Mouse (Mus musculus) CD4-positive helper T cell, adult 2 months (primary cell): ENCODE data around the gene R3hdm4.
A peak's percentile ranks its signal among the peaks of the same experiment; 100 is the strongest.

Experiments
- DNase-seq: peaks from one replicate; pipeline ENCODE4 v3.0.0-alpha.2; 2012; ENCODE audit warnings: low read depth, missing footprints, low spot score

R3hdm4 gene

DNA sequence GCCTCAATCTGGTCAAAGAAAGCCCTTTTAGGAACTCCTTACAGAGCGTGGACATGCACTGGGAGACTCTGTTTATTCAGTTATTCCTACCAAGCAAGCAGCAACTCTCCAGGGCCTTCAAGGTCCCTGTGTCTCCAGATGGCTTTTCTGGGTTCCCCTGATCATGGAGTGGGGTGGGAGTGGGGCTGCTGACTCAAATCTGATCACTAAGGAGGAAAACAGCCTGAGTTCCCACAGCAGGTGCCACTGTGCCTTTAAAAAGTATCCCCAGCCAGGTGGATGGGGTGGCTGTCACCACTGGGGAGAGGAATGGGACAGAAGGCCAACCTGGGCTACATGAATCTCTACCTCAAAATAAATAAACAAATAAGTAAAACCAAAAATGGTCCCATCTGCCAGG is 22.0 kb upstream of the R3hdm4 start:
- DNase-seq: no peak

DNA sequence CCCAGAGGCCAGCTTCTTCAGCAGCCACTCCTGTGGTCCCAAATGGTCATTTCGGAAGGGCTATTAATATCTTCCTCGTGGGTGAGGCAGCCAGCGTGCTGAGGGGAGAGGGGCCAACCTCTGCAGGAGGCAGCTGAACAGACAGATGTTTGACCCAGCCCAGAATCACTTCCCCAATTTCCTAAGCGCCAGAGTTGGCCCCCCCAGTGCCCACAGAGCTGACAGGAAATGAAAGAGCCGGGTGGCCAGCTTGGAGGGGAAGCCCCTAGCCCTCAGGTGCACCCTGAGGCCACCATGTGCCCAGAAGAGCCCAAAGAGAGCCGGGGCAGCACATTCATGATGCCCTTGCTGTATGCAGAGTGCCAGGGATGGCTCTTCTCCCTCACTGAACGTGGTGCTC is 19.7 kb upstream of the R3hdm4 start:
- DNase-seq: no peak

DNA sequence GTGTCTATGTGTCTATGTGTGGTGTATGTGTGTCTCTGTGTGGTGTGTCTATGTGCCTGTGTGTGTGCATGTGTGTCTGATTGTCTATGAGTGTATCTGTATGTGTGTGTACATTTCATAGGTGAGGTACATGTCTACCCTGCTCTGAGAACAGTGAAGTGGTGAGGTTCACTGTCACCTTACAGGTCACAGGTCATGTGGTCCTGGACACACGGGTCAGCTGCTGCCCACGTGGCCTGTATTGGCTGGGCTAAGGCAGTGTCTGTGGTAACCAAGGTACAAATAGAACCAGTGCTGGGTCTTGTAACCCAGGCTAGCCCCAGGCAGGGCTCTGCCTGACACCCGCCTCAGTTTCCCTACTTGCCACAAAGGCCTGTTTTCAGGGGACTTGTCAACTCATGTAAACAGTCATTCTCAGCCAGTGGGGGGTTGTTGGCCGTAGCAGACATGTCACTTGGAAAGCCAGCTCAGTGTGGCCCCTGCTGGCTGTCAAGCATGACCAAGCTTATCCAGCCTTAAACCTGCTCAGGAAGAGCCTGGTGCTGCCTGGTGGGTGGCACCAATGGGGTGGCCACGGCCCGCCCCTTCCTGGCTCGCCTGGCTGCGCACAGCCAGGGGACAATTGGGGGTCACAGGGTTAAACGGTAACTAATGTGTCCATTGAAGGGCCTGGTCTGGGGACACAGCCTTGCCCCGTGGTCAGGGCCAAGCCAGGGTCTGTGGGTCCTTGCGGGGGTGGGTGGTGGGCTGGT is 16.9 kb upstream of the R3hdm4 start:
- no peak for DNase-seq

DNA sequence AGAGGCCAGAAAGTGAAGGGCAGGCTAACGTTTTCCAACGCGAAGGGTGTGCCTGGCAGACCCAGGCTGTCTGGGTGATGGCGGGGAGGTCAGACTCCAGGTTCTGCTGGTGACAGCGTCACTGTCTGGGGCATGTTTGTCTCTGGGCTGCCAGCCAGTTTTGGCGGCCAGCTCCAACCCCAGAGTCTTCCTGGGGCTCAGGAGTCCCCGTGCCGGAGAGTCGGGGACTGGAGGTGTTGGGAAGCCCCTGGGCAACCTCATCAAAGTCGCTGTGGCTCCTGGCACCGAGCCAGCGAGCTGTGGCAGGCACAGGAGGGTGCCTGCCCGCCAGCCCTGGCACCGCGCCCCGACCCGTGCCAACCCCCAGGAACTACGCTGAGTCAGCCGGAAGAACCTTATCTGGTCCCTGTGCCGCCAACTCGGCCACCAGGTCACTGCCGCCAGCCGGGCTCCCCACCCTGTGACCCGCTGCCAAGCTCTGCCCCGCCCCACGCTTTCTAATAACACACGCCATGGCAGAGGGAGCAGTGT is 16.0 kb upstream of the R3hdm4 start:
- DNase-seq: peak; percentile 93

DNA sequence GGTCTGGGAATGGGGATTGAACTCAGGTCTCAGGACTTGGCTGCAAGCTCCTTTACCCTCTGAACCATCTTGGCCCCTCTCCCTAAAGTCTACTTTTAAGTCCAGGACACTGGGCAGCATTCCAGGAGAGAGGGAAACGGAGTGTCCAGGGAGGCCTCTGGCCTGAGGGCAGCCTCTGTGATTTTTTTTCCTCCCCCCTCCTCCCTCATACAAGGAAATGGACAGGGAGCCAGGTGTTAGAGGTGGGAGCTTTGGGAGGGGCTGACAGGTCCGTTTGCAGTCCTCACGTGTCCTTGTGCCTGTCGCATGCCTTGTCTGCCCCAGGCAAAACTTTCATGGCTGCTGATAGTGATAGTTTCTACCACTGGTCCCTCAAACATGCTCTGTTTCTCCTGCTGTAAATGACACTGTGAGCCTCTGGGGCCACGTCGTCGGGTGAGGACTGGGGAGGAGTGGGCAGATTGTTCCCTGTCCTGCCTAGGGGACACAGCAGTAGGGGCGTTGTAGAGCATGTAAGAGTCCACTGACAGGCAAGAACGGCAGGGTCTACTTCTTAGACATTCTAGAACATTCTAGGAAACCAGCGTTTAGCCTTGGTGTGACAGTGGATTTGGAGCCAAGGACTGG is 15.4 kb upstream of the R3hdm4 start:
- no peak for DNase-seq

DNA sequence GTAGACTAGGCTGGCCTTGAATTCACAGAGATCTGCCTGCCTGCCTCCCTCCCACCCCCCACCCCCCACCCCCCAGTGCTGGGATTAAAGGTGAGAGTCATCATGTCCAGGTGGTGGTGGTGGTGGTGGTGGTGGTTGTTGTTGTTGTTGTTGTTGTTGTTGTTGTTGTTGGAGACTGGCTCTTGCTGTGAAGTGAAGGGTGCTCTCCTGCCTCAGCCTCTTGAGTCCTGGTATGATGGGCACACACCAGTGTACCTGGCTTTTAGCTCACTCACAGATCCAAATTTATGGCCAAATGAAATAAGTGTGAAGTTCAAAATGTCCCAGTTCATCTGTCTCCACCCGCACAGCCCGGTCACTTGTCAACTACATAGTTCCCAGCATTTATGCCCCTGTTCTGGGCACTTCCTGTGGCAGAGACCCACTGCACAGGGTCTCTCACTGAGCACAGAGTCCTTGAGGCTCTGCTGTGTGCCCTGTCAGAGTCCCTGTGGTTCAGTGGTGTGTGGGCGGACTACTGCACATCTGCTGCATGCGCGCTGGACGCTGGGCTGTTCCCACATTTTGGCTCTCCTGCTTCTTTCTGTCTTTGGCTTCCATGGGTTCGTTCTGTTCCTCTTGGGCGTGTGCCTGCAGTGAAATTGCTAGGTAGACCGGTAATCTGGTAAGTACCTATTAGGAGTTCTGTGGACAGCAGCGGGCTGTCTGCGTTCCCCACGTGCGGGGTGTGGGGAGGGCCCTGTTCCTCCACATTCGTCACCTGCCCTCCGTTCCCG is 14.0 kb upstream of the R3hdm4 start:
- no peak for DNase-seq

DNA sequence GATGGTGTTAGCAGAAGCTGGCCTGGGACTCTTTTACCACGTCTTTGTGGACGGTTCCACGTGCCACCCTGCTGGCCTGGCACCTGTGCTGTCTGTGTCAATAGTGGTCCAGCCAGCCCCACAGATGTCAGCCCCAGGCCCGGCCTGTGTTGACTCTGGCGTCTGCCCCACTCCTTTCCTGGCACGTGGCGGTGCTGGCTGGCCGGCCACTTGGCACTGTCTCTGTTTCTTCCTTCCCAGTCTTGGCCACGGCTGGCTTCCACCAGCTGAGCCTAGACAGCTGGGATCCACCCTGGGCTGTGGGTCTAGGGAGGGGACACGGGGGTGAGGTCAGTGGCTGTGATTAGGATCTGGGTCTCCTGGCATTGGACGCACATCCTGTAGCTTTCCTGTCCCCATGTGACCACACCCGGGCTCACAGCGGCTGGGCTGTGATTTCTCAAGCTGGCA is 13.3 kb upstream of the R3hdm4 start:
- DNase-seq: no peak

DNA sequence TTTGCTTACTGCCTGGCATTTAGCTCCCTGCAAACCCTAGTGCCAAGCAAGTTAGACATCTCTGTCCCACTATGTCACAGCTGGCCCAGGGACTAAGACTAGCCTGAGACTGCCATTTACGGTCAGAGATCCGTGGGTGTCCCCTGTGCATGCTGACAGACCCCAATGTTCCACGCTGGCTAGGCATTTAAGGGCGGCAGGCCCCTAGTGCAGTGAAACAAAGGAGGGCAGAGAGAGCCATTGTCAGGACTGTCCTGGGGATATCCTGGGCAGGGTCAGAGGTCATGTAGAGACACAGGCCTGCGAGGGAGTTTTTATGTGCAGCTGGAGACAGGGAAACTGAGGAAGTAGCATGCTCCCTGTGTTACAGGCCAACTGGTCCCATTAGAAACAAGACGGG is 12.9 kb upstream of the R3hdm4 start:
- DNase-seq: no peak

DNA sequence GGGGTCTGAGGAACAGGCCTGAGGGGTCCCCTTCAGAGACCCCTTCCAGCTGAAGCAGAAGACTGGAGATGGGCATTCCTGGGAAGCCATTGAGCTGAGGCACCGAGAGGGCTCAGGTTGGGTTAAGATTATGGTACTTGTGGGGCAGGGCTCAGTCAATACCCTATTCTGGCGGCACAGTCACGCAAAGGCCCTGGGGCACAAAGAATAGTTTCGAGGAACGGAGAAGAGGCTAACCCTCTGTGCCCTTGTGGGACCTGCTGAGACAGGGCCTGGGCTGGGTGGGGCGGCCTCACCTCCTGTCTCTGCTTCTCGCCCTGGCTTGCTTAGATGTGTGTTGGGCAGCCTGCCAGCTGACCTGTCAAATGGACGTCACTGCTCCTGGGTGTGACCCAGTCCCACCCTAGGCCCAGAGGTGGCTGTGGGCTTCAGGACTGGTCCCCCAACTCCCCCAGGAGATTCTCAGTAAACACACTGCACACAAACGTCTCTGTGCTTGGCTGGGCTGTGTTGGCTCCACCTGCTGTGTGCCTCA is 12.2 kb upstream of the R3hdm4 start:
- DNase-seq: no peak

DNA sequence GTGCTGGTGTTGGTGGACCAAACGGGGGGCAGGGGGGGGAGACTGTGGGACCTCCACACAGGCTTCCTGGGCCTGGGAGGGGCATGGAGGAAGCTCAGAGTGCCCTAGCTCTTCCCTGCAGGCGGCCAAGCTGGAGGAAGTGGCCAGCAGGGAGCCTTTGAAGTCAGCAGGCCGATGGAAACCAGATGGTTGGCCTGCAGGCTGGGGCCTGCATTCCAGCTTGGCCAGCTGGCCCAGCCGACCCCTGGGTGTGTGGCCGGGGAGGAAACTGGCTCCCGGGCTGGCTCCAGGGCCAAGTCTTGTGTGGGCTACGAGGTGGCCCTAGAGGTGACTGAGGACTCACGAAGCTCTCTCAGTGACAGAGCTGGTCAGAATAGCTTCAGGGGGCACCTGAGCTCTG is 11.7 kb upstream of the R3hdm4 start:
- no peak for DNase-seq

DNA sequence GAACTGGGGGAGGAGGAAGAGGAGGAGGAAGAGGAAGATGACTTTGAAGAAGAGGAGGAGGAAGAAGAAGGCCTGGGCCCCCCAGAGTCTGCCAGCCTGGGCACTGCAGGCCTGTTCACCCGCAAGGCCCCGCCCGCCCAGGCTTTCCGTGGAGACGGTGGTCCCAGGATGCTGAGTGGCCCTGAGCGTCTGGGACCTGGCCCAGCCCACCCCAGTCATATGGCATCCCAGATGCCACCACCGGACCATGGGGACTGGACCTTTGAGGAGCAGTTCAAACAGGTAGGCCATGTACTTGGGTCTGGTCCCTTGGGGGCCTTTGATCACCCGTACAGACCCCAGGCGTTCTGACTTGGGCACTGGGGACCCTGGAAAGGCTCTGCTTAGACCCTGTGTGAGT is 10.8 kb upstream of the R3hdm4 start:
- DNase-seq: no peak

DNA sequence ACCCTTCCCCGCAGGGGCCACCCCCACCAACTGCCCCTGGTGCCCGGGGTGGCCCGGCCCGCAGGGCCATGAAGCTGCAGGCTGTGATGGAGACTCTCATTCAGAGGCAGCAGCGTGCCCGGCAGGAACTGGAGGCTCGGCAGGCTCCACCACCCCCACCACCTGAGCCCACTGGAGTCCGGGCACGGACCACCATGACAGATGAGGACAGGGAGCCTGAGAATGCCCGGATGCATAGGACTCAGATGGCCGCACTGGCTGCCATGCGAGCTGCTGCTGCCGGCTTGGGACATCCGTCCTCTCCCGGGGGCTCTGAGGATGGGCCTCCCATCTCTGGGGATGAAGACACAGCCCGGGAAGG is 9.8 kb upstream of the R3hdm4 start:
- no peak for DNase-seq

DNA sequence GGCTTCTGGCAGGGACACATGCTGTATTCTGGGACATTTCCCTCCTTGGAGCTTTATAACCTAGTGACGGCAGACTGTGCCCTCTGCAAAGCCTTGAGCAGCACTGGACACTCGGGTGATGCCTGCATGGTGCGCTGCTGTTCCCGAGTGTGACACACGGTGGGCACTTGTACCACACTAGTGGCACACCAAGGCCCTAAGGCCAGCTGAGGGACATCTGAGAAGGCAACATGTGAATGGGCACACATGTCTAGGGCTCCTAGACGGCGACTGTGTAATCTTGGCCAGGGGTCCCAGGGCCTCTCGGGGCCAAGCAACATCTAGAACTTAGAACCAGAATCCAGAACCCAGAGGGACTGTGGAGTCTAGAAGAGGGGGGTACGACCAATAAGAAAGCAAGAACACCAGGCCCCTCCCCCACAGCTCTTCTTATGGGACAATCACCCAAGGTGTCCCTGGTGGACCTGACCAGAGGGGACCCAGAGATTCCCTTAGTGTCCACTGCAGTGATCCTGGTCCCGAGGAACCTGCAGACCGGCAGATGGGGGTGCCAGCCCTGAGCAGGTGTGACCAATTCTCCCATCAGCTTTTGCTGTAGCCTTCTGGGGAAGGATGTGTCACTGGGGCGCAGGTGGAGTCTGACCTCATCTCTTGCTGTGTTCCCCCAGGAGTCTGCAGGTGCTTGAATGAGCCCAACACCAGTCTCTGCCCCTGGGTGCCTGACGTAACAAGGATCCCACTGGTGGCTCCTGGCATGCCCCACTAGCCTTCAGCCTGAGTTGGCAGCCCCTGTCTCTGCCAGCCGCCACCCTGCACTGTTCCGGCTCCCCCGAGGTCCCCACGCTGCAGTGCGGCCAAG is 9.2 kb upstream of the R3hdm4 start:
- no peak for DNase-seq

DNA sequence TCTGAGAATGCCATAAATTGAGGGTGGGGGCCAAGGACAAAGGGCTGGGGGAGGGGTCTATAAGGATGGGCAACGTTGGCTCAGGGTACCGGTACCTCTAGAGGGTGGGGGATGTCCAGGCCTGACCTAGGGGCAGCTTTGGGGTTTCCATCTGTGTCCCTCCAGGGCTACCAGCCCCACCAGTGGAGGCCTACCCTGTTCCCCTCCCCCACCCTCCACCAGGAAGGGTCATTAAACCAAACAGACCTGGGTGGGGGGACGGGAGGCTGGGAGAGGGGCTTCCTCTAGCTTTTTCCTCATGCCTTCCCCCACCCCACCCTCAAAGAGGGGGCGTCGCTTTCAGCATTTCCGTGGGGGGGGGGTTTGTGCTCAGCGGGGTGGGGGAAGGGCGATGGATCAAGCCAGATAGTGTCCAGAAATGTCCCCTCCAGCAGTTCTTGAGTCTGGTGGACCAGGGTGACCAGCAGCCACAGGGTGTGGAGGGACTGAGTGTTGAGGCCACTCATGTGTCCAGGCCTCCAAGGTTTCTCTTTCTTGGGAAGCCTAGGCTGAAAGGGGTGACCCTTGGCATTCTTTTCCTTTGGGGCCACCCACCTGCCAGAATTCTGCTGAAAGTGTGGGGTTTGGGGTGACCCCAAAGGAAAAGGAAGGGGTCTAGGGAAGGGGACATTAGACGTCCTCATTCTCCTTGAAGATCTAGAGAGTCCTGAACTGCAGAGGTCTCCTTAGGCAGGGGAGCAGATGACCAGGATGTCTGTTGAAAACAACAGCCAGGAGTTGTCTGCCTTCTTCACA is 8.1 kb upstream of the R3hdm4 start:
- no peak for DNase-seq

DNA sequence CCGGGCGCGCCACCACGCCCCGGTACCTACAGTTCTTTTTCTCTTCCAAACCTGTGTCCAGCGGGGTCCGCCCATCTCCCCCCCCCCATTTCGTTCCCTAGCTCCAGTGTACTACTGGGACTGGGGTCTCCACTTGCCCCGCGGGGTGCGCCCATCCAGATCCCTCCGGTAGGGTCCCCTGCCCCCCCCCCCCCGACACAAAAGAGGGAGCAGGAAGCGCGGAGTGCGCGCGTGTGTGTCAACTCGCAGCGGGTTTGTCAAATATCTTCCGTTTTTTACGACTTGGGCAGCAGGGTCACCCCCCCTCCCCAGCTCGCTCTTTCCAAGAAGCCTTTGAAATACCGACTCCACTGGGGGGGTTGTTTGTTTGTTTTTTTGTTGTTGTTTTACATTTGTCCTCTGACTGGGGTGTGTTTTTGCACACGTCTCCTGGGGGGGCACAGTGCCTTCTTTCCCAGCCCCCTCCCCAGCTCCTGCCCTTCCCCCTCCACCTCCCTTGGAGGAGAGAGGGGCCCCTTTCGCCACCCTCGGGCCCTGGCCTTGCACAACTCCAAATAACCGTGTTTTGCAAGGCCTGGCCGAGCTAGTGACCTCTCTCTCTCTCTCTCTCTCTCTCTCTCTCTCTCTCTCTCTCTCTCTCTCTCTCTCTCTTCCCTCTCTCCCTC is 7.2 kb upstream of the R3hdm4 start:
- DNase-seq: peak; percentile 58

DNA sequence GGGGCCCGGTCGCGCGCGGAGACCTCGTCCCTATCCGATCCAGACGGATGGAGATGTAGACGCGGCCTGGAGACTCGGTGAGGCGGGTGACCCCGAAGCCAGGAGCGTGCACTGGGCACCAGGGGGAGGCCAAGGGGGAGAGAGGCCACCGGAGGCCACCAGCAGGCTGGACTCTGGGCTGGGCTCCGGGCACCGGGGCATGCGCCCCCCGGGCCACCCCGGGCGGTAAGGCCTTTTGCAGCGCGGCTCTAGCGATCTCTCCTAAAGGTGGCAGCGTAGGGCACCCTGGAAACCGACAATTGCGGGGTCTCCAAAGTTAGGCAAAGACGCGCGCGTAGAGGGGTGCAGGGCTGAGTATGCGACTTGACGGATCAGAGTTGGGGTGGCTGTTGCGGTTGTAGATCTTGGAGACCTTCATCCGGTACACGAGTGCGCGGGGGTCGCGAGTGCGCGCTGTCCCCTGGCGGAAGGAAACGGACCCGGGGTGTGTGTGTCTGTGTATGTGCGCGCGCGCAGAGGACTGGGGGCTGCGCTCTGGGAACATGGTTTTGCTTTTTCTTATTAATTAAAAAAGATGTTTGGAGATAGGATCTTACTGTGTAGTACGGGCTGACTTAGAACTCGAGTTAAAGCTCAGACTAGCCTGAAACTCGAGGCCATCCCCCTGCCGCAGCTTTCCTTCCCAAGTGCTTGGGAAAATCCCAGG is 6.5 kb upstream of the R3hdm4 start:
- peak; percentile 70 for DNase-seq

DNA sequence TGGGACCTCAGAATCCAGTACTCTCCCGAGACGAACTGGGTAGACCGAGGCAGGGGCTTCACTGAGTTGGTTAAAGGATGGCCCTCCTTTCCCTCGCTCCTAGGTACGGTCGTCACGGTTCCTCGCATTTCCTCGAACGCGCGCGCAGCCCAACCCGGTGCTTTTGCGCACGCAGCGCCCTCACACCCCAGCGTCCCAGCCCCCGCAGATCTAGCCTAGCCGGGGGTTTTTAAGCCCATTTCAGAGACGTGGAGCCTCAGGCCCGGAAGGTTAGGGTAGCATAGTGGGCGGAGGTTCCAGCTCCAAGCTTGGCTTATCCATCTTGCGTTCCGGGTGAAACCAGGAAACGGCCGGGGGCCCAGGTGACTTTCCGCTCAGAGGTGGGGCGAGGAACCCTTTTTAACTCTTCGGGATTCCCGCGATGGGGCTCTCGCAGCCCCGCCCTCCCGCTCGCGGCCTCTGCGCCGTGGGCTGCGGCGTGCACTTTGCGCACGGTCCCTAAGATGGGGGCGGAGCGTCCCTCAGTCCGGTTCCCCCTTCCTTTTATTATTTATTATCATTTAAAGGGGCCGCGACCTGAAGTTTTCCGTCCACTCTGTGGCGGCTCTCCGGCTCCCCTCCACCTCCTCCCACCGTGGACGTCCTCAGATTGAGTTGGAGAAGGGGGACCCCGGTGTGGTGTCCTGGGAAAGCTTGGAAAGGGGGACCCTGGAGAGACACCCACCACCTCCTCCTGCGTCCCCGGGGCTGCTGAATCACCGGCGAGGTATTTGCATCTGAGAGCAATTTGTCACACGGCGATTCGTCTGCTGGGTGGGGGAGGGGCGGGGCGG is 5.7 kb upstream of the R3hdm4 start, which contains the start of gene Arid3a:
TSS of gene Arid3a (plus strand) at position 553 of the 833 bp plus-strand sequence.
- peak; percentile 98 for DNase-seq

DNA sequence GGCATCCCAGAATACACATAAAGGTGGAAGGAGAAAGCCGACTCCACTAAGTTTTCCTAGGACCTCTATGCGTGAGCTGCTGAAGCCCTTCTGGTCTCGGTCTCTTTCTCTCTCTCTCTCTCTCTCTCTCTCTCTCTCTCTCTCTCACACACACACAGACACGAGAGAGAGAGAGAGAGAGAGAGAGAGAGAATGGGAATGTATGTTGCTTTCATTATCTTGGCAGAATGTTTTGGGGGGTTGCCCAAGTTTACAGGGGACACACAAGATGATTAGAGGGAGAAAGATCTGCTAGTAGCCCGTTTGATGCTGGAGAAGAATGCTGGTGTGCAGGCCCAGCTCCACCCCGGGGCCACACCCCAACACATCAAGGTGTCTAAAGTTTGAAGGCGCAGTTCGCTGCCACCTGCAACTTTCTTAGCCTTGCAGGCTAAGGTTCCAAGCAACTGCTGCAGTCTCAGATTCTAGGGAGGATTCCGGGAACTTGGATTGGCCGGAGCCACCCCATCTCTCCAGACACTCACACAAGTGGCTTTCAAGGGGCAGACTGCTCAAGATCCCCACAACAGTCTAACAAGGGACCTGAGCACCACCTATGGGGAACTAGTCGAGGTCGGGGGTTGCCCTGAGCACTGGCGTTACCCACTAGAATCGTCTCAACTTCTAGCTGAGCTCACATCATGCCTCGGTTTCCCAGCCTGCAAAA is 4.9 kb upstream of the R3hdm4 start:
- peak; percentile 71 for DNase-seq
